Mouse (Mus musculus) frontal cortex, postnatal 25 days (tissue): Measurements from ENCODE around the gene Abi3.

Experiments
- DNase-seq, 2 experiments: peaks; one replicate each; pipeline ENCODE4 v3.0.0; 2022; ENCODE audit warnings: low spot score in 2 of 2

The Abi3 gene

DNA sequence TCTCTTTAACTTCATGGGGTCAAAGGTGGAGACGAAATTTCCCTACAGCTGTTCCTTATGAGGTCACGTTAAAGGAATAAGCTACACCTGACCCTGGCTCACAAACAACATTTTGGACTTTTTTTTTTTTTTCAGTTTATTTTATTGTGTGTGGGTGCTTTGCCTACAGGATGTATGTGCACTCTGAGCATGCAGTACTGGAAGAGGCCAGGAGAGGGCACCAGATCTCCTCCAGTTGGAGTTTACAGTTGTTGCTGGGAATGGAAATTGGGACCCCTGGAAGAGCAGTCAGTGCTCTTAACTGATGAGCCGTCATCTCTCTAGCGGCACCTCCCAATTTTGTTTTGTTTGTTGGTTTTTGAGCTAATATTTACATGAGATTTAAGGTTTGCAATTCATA is 56.6 kb downstream of the Abi3 start:
- DNase-seq, result no peak

DNA sequence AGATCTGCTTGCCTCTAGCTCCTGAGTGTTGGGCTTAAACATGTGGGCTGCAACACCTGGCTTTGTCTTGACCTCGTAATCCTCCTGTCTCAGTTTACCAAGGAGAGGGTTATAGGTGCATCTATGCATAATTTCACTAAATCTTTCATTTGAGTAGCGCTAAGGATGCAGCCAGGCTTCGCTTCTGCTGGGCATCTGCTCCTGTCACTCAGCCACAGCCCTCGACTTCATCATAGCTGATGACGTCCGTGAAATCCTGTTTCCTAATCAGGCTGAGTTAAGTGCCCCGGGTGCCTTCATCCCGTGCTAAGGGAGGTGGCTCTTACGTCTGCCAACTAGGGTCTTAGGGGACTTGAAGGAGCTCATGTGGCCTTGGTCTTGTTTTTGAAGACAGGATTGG is 58.3 kb downstream of the Abi3 start:
- no peak for DNase-seq

DNA sequence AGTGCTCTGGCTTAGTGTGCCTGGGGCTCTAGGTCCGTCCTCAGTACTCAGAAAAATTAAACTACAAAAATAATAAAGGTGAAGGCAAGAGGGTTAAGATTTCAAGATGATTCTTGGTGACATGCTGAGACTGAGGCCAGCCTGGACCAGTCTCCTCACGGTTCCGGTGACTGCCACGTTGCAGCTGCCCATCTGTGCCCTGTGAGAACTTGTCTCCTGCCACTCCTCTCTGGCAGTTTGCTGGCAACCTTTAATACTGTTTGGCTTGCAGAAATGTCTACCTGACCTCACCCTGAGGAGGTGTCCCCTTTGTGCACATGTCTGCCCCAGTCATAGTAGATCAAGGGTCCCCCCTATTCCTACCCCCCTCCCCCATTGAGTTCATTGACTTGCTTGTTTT is 58.8 kb downstream of the Abi3 start:
- DNase-seq, result no peak

DNA sequence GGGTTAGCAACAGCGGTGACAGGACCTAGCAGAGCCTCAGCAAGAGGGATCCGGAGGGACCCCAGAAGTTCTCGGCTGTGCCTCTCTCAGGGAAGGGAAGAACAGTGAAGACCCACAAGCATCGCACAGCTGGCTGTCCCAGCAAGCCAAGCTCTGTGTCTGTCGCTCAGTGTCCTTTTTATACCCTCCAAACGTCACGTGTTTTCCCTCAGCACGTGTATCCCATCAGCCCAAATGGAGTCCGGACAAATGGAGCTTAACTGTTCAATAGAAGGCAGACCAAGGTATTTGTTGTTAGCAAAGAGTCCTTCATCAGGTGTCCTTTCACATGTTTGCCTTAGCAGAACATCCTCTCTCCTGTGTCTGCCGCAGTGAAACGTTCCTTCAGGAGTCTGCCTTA is 60.7 kb downstream of the Abi3 start:
- DNase-seq, result no peak

DNA sequence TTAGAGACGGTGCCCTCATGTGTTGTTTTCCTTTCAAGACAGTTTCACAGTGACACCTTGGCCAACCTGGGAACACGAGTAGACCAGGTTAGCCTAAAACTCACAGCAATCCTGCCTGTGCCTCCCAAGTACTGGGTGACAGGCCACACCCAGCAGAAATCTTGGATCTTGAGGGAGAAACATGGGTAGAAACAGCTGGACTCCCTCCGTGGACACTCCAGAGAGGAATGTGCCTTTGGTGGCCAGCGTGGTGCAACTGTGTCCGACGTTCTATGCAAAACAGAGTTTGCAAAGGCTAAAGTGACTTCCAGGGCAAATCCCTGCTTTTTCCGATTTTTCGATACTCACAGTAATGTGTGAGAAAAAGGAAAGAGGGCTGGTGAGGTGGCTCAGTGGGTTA is 61.8 kb downstream of the Abi3 start:
- DNase-seq, result no peak
